Mouse (Mus musculus) WW6 (cell line): ENCODE data around the gene Meis2.

Experiments
- DNase-seq: peaks from one replicate; pipeline ENCODE4 v3.0.0-alpha.2; 2013; ENCODE audit warnings: low read depth, low spot score

Meis2 gene

DNA sequence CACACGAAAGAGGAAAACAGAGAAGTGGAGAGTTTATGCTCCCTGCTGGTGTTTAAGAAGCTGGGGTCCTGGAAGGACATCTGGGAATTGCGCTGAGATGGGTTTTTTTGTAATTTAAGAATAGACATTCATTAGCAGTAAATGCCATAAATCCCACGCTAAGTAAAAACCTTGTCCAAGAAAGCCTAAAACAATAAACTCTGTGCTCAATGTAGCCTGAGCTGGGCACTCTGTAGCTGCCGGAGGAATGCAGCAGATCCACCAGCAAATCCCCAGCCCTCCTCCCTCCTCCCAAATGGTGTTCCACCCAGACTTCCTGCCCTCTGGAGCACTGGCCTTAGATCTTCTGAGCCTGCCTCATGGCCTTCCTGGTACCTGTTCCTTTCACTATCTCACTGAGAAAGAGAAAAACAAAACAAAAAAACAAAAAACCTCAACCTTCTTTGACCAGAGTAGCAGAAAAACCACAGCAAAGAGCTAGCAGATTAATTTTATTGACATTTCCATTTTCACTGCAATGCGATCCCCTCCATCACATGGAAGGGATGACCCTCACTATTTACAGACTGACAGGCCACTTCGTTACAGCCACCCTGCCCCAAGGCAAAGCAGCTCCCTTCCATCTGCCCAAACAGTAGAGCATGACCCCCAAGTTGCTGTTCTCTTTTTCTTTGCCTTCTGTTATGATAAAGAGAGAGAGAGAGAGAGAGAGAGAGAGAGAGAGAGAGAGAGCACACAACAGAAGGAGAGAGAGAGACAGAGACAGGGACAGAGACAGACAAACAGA, 64.1 kb downstream of the Meis2 start:
- no peak for DNase-seq

DNA sequence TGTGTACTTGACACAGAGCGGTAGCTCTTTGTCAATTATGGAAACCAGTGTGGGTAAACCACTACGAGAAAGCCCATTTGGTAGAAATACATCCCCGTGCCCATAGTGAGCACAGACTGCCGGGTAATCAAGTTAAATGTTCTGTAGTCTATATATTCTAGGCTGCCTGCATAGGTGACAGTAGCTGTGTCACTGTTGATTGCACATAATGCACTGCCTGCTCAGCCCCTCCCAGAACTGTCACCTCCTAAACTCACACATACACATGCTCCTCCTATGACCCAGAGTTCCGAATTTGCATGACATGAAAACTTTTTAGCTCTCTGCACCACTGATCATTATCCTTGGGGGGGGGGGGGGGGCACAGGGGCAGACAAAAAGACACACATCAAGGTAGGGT, 65.1 kb downstream of the Meis2 start:
- DNase-seq, result no peak

DNA sequence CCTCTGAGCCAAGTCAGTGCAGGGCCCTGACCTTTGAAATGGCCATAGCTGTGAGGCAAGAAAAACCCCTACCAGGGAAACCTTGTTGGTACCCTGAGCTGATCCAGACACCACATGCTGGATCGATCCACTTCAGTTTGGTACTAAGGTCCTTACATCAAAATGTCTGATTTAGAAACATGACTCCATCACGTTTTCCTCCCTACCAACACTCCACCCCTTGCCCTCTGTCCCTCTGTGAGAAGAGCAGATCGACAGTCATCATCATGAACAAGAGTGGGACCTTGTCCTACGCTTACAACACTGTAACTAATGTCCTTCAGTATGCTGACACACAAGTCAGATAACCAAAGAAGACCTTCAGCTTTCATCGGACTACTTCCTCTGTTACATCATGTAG, 66.8 kb downstream of the Meis2 start:
- DNase-seq, result no peak

DNA sequence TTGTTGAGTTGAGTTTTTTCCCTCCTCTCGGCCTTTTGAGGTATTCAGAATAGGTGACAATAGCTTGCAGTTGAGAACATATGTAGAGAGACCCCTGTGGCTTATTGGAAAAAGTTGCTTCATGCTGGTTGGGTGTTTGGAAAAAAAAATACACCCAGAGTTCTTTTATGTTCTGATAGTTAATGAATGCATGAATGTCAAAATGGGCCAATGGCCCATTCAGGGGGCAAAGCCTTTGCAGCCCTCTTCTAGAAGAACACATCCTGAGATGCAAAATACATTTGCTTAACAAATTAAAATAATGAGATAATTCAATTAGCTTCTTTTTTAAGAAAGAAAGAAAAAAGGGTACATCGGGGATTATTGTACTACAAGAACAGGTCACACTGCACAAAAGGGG, 69.2 kb downstream of the Meis2 start:
- no peak for DNase-seq

DNA sequence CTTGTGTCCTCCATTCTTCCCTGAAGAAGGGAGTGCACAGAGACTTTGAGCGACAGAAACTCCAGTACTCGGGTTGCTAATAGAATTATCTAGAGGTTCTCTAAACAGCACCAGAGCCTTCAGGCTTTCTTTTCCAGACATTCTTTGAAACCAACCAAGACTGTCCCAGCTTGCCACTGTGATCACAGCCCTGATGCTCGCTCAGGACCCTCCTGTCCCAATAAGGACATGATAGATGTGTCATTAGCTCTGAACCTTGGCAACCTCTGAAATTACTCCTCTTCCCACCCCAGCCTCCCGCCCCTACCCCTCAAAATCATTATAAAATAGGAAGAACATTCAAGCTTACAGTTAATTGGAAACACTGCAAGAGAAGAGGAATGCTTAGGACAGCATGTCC, 71.8 kb downstream of the Meis2 start:
- no peak for DNase-seq

DNA sequence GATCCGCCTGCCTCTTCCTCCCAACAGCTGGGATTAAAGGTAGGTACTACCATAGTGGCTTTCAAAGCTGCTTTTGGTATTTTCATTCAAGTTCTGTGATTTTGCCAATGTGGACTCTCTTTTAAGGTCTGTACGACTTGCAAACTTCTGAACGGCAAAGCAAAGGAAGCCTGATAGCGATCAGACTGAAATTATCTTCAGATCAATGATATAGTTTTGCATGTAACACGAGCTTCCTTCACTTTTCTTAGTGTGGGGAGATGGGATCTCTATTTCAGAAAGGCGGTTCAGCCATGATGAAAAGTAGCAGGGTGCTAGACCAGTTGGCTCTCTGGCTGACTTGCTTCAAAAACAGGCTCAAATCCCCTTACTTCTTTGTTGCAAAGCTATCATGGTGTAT, 76.4 kb downstream of the Meis2 start:
- no peak for DNase-seq

DNA sequence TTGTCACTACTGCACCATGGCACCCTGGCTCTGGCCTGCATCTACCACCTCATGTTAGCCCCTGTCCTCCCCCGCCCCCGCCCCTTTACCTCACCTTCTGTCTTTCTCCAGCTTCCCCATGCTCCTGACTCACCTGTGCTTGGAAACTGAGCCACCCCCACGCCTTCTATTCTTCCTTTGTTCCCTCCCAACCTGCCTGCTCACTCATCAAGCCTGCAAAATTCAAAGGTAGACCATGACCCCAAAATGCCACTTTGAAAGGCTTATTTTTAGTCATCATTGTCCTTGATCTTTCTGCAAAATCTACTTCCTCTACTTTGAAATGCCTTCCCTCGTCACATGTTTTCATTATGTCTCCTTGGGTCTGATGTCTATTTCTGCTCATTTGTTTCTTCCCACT, 77.2 kb downstream of the Meis2 start:
- no peak for DNase-seq

DNA sequence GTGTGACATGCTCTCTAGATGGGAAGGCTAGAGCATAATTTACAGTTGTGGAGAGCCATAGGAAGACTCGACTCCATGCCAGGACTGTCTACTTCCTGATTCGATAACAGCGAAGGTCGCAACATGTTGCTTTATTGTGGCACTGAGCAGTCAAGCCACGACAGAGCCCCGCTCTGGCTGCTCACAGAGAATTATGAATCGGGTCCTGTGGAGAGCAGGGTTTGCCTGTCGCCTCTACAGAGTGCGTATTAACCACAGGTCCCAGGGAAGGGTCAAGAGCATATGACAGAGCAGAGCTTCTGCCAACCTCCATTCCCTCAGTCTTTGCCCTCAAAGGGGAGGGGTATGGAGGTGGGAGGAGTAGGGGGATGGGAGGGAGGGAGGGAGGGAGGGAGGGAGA, 80.7 kb downstream of the Meis2 start:
- no peak for DNase-seq

DNA sequence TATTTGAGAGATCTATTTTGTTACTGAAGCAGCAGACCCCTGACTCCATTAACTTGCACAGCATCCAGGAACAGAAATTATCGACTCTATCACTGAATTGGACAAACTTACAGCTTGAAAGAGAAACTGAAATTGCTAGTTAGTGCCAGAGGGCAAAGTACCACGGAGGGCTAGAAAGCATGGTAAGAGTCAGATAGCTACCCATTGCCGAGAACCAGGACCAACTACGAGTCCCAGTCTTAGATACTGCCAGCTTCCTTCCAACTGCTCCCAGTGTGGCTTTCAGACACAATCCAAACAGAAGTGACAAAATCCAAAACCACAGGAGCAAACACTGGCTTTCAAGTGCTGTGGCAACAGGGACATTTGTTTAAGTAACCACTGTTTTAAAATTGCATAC, 81.2 kb downstream of the Meis2 start:
- no peak for DNase-seq

DNA sequence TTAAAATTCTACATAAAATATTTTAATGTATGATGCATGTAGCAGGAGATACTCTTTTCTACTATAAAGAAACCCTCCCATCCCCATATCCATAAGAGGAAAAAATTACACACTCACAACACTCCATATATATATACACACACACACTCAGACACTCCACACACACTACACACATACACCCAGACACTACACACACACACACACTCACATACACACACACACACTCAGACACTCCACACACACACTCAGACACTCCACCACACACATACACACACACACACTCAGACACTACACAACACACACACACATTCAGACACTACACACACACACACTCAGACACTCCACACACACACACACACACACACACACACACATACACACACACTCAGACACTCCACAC, 85.1 kb downstream of the Meis2 start:
- DNase-seq, result no peak

DNA sequence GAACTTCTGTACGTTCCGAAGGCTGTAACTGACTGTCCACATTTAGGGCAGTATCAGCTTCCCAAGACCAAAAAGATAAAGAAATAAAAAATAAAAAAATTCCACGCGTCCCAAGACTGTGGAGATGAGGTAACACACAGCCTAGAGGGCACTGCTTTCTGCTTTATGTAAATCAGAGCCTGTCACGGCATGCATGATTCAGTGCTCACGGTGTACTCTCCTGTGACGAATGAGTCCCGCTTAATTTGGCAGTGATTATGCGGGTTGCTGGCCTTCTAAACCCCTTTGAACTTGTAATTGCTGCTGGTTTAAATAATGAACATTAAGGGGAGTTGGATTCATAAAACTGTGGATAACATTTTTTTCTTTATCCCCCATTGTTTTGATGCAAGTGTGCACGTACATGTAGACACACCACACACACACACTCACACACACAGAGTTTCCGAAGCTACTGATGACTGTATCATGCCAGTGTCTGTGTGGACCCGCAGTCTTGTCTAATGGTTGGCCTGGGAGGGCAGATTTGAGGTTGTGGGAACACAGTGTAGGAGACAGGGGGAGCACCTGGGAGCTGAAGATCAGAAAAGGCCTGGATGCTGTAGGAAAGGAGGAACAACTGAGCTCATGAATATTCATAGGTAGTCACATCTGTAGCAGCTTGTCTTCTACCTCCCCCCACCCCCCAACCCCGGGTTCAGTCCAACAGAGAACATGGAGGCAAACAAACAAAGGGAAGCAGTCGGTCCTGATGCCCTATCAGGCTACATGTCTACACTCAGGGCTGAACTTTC, 85.8 kb downstream of the Meis2 start:
- DNase-seq, result no peak

DNA sequence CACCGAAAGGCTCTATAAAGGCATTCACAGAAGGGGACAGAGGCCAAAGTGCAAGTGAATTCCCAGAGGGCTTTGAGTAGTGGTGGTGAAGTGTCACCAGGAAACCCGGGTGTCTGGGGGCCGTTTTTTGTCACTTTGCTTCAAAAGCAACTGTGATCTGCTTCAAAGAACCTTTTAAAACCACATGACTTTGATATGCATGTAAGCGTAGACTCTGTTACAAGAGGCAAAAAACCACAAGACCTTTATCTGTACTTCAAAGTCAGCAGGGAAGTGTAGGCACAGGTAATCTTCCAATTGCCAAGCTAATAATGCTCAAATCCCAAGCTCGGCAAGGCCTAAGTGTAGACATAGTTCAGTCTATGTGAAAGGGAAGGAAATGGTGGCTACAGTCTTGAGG, 87.0 kb downstream of the Meis2 start:
- DNase-seq, result no peak

DNA sequence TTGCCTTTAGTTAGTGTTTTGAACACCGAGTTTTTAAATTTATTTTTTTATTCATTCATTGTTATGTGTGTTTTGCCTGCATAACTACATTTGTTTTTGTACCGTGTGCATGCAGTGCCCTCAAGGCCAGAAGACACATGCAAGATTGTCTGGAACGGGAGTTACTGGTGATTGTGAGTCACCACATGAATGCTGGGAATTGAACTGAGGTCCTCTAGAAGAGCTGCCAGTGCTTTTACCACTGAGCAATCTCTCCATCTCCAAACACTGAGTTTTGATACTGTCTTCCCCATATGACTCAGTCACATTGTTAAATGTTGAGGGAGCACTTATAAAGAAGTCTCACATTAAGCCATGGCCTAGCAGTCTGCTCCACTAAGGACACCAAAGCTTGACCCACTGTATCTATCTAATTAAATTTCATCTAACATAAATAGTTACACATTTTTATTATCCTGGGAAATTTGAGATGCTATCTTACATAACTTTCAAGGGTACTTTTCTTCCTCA, 94.3 kb downstream of the Meis2 start:
- no peak for DNase-seq

DNA sequence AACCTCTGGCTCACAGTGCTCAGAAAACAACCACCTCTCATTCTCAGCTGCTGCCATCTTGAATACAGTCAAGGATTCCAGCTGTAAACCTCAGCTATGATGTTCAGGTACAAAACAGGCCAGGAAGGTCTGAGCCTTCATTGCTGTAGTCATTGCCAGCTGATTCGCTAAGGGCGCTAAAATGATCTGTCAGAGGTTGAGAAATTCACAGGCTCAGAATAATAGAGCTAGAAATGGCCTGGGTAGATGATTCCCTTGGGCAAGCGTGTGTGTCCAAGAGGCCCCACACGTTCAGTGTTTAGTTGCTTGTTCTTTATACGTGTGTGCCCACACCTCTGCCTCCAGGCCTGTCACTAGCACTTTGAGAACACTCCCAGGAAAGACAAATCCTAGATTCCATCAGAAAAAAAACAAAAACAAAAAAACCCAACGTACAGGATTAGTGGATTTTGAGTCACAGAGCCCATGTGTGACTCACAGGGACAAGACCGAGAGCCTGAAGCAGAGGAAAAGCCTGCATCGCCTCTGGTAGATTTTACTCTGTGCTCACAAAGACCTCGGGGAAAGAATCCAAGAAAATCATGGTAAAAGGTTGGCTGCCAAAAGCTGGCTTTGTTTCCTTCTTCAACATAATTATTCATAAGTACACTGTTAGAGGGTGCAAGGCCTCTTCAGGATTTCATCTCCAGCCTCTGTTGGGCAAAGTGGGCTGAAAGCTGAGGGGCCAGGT, 95.4 kb downstream of the Meis2 start:
- no peak for DNase-seq

DNA sequence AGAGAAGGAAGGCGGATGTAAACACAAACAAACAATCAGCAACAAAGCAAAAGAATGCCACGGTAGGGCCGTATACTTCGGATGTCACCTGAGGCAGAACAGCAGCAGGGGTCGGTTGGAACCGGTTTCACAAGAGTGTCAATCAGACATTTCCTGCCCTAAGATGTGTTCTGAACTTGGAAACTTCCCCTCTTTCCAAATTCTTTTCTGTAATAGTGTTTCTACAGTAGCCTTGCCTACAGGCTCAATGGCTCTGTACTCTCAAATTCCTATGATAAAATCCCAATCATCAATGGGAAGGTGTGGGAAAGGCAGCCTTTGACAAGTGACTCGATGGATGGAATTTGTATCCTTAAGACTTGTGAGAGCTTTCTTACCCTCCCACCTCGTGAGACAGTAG, 96.4 kb downstream of the Meis2 start:
- no peak for DNase-seq

DNA sequence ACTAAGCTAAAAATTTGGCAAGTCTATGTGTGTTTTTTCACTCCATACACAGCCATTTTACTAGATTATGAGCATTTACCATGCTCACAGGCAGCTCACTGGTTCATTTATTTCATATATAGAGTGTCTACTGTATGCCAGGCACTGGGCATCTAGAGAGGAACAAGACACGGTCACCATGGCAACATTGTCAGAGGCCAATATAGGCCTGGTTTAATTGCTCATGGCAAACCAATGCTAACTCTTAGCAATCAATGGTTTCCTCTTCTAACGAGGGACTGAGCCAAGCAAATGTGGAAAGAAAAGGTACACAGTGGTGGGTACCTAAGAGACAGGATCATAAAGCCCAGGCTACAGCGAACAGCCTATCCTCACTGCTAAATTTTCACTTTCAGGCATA, 100.7 kb downstream of the Meis2 start:
- DNase-seq, result no peak

DNA sequence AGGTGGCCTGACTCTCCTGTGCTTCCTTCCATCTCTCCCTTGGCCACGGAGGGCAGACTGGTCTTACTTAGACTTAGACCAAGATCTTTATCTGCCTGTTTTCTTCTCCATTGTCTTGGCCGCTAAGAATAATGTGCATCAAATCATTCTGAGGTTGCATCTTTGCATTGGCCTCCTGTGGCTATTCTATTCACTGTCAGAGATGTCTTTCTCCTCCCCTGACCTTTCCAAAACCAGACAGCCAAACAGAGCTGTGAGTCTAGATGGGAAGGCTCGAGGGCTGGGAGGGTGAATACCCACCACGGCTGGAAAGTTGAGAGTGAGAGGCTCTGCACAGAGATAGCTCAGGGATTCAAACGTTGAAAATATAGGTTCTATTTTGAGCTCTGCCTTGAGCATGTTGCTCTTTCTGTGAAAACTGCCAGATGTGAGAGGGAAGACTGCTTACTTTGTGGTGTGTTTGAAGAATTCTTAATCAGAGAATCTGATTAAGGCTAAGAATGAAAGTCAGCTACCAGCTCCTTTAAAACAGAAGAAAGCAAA, 102.3 kb downstream of the Meis2 start:
- DNase-seq, result no peak

DNA sequence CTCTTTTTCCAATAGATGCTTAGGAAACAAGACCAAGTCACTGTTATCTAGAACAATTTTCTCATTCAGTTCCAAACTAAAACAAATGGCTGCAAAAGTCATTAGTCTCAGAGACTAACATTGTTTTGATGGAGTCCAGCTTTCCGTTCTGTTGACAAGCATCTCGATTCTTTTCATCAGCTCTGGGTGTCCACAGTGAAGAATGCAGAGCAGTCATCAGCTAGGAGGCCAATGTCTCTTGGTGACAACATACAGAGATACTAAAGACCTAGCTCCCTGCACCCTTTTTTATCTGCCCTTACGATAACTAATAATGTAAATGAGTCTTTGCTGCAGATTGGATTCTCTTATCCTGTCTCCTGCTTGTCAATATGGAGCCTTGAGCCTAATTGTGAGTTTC, 102.9 kb downstream of the Meis2 start:
- DNase-seq, result no peak

DNA sequence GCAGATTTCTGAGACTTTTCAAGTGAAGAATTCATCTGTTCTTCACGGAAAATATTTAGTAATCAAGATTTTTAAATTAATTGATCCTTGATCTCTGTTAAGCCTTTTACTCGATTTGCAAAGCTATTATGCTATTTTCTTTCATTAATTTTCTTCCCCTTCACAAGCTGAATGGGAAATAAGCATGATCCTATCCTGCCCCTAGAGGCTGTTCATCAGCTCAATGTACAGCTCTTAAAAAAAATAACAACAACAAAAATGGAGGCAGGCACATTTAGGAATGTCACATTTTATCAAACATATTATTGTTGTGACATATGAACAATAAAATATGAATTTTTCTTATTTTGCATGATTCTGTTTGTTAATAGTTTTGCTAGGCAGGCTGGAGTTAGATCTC, 103.5 kb downstream of the Meis2 start:
- DNase-seq, result no peak

DNA sequence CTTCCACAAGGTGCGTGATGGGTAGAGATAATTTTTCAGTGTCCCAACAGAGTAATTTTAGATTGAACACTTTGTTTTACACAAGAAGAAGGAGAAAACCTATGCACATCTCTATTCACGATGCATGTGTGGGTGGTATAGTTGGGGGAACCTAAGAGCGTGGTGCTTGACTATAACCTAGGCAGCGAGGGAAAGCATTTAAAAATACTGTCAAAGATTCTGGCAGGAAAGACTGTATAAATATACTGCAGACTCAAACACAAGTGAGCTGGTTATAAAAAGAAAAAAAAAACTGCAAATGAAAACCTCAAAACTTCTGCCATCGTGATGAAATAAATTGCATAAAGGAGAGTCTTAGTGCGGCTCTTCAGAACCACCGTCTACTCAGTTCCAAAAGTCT, 105.0 kb downstream of the Meis2 start:
- no peak for DNase-seq

DNA sequence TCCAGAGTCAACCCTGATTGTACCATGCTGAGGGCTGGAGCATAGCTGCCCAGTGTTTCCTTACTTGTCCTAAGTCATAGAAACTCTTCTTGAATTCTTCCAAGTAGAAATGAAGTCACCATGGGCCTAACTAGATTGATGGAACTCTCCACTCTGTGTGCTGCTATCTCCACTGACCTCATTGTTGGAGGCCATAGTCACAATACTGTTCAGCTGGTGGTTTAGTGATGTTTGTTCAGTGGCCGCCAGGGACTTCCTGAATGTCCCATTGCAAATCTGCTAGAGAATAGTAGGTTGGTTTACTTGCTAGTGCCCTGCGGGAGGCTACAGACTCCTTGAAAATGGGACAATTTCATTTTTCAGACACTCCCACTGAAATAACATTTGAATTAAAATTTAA, 108.9 kb downstream of the Meis2 start:
- no peak for DNase-seq

DNA sequence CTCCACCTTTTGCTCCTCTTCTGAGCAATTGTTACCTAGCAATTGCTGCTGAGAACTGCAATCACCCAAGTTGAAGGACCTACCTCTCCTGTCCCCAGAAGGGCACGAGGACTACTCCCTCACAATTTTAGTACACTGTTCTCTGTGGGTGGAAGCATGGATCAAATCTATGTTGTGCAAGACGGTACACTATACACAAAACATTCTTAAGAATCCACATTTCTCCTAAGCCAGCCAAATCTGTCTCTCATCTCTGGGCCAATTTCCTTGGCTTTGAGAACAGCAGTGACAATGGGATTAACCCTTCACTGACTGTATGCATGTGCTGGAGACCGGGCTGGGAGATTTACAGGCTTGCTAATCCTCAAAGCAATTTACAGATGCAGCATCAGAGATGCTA, 115.0 kb downstream of the Meis2 start:
- DNase-seq, result no peak
